Mouse (Mus musculus) gastrocnemius, postnatal 25 days (tissue): ENCODE measurements around the gene Zfp978. TPM values are rescaled to one million over a fixed set of nuclear protein-coding genes. Genes with fewer than 3 reads are reported as not detected.
A peak's percentile ranks its signal among the peaks of the same experiment; 100 is the strongest.
"Not testable (repeated sequence)": the region's sequence is repeated elsewhere in the genome, so short reads cannot be mapped to it uniquely, and the experiment has no call there.

Experiments
- DNase-seq: peaks from one replicate; pipeline ENCODE4 v3.0.0; 2022
- total RNA-seq, 2 experiments: library from RNA; stranded (reverse); gene quantifications; 1 replicate in 1 of 2; 2 replicates in 1 of 2; pipeline ENCODE4 v1.2.3; 2021

Gene Zfp978
- total RNA-seq, 2 experiments from 2014 or later = not detected

DNA sequence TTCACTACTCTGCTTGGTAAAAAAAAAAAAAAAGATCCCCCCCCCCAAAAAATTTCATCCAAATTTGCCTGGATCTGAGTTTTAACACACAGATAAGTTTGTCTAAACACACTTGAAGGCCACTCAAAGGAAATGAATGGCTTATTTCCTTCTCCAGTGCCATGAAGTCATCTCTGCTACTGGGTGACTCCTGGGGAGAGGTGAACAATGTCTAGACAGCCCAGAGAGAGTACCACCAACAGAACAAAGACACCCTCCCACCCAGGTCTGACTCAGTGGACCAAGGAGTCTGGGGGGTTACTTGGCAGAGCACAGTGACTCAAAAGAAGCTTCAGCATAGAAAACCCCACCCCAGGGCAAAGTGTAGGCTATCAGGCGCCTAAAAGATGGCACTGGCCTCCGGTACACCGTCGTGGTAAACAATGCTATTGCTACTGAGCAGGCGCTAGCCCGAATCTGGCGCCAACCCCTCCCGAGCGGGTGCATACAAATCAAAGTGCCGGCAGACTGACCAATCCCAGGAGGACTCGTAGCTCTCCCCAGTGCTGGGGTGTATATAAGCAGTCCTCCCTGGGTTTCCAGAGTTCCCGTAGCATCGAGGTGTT, 9.6 kb upstream of the Zfp978 start:
- DNase-seq = peak; percentile 2

DNA sequence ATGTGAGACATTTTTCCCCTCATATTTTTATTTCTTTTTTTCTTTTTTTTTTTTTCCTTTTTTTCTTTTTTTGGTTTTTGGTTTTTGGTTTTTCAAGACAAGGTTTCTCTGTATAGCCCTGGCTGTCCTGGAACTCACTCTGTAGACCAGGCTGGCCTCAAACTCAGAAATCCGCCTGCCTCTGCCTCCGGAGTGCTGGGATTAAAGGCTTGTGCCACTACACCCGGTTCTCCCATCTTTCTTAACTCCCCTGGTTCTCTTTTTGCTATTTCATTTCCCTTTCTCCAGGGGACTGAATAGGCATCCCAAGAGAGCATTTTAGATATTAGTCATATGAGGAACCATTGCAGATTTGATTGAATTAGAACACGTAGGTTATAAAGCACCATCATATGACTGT, 7.5 kb upstream of the Zfp978 start:
- peak; percentile 3 for DNase-seq

DNA sequence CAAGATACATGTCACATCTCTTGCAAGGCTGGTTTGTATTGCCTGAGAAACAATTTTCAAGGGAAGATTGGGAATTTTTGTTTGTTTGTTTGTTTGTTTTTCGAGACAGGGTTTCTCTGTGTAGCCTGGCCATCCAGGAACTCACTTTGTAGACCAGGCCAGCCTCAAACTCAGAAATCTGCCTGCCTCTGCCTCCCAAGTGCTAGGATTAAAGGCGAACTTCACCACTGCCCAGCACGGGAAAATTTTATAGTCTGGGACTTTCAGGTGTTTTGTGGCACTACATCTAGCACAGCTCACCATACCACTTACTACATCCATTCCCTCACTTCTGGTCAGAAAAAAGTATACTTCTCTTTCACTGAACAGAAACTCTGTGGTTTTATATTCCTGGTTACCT, 5.1 kb upstream of the Zfp978 start:
- DNase-seq = not testable (repeated sequence)

DNA sequence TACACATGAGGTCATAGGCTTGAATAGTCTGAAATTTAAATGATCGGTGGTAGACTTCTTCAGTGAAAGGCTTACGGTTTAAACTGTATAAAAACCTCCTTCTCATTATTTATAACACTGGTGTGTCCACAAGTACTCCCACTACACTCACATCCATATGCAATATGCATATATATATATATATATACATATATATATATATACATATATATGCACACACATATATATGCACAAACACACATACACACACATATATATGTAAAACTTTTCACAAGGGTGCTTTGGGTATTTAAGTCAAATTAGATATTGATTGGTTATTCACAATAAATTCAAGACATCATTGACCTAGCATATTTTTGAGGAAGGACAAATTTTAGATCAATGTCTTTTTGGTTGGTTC, 3.9 kb upstream of the Zfp978 start:
- DNase-seq = not testable (repeated sequence)

DNA sequence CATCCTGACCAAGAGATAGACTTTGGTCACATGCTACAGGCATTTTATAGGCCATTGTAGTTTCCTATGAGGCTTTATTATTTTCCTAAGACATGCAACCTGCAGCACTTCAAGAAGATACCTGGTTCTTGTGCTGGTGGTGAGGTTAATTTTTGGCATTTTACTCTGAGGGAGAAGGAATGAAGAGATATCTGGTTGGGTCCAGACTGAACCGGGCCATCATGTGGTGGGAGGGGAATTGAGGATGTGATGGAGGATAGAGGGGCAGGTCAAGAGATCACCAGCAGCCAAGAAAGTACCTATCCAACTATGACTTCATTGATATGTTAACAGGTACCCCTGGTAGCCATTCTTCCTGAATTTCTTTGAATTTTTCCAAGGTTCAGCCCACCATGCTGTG, 769 bp downstream of the Zfp978 start:
- DNase-seq = not testable (repeated sequence)

DNA sequence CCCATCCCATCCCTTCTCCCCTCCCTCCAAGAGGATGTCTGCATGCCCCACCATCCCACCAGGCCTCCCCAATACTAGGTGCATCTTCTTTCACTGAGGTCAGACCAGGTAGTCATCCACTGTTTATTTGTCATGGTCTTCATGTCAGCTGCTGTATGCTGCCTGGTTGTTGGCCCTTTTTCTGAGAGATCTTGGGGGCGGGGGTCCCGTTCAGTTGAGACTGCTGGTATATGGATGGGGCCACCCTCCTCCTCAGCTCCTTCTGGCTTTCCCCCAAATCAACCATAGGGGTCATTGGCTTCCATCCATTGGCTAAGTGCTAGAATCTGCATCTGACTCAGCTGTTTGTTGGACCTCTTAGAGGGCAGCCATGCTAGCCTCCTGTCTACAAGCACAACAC, 8.5 kb downstream of the Zfp978 start:
- not testable (repeated sequence) for DNase-seq

DNA sequence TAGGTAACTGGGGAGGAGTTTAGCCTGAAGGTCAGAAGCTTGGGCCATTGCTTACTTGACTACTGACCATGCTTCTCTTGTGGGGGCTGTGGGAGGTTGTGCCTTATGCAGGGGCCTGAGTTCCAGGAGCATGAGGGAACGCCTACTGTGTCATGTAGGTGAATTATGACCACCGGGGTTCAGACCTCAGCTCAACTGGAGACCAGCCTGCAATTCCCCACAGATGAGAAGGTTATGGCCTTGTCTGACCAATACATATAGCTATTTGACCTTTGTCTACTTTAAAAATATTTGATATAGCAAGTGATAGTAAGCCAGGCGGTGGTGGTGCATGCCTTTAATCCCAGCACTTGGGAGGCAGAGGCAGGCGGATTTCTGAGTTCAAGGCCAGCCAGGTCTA, 22.1 kb downstream of the Zfp978 start:
- DNase-seq = not testable (repeated sequence)

DNA sequence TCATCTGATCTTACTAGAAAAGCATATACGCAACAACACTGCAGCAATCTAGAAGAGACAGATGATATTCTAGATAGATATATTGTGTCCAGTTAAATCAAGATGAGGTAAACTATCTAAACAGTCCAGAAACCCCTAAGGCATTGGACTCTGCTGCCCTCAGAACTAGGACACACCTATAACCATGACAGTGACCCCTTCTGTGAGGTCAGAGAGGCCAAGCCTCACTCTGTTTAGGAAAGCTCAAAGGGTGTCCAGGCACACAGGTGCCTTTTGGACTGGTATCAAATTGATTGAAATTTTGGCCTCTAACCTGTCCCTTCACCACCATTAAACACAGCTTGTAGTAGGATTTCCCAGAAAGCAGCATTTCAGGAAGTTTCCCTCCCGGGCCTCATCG, 36.1 kb downstream of the Zfp978 start:
- not testable (repeated sequence) for DNase-seq

DNA sequence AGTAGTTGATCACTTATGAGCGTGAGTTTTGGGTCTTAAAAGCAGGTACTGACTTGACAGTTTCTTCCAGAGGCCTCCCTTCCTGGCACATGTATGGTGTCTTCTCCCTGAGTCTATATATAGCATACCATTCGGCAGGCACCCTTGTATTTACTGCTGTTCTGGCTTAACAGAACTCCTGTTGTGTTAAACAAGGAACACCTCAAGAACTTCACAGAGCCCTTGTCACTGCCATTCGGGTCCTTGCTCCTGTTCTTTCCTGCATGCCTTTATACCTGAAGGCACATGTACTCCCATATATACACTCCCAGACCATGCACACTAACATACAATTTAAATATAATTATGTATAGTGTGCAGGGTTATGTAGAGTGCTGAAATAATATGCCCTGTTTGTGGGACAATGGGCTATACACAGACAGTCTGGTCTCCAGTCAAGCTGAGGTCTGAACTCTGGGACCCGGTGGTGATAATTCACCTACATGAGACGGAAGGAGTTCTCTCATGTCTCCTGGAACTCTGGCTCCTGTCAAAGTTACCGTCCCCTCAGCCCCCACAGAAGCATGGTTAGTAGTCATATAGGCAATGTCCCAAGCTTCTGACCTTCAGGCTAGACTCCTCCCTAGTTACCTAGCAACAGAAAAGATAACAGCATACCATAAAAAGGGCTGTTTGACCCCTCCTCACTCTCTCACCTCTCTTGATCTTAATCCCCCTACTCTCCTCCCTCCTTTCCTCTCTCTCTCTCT, 37.0 kb downstream of the Zfp978 start:
- not testable (repeated sequence) for DNase-seq

DNA sequence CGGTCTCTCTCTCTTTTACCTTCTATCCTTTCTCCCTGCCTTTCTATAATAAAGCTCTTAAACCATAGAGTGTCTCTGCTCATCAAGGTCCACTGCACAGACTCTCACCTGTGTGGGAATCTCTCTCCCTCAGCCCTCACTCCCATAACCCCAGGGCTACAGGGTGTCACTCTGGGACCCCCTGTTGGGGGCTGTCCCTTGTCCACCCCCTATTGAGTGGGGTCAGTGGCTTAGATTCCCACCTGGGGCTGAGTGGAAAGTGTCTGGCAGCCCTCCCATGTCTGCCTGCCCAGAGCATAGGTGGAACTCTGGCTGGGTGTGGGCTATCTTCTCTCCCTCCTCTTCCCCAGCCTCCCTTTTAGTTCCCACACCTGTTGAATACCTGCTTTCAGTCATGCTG, 37.6 kb downstream of the Zfp978 start:
- DNase-seq = not testable (repeated sequence)

DNA sequence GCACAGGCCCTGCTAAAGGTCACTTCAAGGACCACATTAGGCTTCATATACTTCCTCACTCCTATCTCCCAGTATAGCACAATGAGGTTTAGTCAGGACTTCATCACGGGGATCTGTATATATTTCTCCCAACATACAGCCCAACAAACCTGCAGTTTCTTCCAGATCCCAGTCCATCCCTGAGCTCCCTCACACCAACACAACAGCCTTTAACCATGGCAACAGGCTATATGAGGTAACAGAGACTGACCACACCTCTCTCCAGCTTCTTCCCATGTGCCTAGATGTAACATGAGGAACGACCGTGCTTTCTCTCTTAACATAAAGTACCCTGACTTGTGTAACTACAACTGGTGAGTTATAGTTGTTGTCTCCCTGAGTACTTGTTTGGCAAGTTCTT, 38.4 kb downstream of the Zfp978 start:
- DNase-seq = not testable (repeated sequence)

DNA sequence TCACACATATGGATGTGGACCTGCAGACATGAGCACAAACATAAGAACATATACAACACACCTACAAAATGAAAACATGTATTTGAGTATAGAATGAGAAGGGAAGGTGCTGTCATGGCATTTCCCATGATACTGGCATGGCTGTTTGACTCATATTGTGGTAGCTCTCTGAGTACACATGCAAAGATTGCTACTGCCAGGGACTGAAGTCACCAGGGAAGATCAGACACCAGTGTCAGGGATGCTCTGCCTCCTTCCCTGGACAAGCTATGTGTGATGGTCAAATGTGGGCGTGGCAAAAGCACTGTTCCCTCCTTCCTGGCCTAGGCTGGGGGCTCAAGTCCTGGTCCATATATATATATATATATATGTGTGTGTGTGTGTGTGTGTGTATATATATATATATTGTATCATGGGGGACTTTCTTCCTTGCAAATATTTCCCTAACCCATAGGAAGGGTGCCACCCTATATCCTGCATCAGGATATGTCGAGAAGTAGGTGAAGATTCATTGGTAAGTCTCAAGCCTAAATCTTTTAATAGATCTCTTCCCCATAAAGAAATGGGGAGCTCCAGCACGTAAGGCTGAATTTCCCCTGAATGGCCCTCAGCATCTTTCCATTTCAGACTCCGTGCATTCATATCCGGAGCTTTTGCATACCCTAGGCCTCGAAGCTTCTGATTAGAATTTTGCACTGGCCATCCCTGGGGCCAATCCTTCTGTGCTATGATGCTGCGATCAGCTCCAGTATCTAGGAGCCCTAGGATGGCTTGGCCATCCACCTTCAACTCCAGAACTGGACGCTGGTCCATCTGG, 39.1 kb downstream of the Zfp978 start:
- DNase-seq = not testable (repeated sequence)

DNA sequence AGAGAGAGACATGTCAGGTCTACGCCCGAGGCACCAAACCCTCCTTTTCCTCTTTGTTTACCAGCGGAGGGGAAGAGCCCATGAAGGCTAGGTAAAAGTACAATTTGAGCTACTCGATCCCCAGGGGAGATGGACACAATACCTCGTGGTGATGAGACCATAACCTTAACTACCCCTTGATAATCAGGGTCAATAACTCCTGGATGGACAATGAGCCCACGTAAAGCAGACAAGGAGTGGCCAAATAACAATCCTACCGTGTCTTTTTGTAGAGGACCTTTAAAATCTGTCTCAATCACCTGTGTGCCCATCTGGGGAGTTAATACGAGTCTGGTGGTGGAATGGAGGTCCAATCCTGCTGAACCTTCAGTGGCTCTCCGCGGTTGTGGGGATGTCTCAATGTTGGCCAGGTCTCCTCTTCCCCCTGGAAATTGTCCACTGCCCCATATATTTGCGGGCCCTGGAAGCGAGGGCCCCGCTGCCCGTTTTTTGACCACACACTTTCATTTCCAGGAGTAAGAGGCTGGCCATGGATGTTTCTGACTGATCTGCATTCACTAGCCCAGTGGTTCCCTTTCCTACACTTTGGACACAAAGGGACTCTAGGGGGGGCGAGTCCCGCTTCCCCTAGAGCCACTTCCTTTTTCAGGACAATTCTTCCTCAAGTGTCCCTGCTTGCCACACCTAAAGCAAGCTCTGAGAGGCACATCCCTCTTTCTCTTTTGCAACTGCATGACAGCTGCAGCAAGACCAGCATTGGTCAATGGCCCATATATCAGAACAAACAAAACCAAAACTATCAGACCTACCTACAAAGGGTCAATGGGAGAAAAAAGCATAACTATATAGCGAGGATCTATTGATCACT, 40.0 kb downstream of the Zfp978 start:
- DNase-seq = not testable (repeated sequence)

DNA sequence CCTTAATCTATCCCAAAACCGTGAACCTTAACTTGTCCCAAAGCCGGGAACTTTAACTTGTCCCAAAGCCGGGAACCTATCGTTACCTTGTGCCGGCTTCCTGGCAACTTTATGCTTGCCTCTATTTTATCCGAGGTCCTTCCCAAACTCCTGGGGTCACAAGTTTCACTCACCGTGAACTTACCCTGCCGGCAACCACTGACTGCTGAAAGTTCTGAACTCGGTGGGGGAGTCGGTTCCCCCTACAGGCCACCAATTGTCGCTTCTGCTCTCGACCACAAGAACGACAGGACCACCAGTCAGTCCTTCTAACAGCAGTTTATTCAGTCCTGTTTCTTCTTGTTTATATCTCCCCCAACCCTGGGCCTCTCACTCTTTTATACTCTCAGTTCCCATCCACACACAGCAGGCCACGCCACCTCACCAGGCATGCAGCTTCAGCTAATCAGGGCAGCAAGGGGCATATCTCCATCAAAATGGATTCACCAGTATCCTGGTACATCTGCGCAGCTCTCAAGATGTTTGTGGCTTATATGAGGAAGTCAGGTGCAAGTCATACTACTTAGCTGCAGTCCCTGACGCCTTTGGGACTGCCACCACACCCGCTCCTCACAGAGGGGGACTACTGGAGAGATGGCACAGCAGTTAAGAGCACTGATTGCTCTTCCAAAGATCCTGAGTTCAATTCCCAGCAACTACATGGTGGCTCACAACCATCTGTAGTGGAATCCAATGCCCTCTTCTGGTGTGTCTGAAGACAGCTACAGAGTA, 40.8 kb downstream of the Zfp978 start:
- not testable (repeated sequence) for DNase-seq

DNA sequence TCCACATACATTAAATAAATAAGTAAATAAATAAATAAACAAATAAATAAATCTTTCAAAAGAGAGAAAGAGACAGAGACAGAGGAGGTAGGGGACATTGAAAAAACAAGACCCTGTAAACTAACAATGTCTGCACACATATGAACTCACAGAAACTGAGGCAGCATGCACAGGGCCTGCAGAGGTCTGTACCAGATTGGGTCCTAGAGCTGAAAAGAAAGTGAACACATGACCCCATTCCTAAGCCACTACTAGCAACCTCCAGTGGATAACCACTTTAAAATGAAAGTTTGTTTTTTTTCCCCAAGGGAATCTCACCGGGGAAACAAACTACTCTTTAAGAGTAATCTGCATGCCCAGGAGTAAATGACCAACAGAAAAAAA, 41.4 kb downstream of the Zfp978 start:
- not testable (repeated sequence) for DNase-seq

DNA sequence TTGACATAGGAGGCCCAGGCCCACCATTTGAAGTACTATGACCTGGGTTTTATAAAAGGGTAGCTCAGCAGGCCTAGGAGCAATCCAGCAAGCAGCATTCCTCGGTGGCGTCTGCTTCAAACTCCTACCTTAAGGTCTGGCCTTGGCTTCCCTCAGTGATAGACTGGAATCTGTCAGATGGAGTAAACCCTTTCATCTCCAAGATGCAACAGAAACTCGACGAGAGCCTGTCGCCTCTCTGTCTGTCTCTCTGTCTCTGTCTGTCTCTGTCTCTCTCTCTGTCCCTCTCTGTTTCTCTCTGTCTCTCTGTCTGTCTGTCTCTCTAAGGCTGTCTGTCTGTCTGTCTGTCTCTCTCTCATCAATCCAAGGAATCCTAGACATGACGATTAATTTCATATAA, 42.4 kb downstream of the Zfp978 start:
- DNase-seq = not testable (repeated sequence)

DNA sequence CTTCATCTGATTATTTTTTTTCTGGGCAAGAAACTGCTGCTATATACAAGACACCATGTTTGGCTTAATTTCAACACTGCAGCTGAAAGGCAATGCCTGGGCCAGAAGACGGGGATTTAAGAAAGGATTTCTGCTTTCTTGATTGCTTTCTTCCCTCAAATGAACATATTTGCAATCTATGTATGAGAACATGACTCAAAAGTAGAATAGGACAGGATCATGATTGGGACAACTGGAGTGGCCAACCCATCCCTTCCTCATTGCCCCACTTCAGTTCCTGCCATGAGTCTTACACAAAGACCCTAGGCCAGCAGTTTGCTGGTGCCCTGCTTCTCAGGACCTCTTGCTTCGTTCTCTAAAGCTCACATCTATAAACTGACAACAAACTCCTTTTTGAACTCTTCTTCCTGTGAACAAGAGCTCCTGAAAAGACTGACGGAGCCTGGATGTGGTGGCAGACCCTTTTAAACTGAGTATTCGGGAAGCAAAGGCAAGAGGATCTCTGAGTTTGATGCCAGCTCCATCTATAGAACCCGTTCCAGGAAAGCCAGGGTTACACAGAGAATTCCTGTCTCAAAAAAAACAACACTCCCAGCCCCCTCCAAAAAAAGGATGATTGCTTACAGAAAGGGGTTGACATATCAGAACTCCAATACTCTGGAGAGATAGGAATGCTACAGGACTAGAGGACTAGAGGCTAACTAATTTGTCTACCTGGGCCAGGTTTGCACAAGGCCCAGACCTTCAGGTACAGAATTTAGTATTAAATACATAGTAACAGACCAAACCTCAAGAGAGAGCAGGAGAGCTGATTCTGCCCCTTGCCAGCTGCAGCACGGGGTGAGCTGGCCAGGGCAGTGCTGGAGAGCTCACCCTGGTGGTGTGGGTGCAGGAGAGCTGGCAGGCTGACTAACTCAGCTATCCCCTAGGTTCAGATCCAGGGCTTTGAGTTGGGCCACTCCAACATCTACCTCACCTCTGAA, 43.1 kb downstream of the Zfp978 start:
- DNase-seq = not testable (repeated sequence)

DNA sequence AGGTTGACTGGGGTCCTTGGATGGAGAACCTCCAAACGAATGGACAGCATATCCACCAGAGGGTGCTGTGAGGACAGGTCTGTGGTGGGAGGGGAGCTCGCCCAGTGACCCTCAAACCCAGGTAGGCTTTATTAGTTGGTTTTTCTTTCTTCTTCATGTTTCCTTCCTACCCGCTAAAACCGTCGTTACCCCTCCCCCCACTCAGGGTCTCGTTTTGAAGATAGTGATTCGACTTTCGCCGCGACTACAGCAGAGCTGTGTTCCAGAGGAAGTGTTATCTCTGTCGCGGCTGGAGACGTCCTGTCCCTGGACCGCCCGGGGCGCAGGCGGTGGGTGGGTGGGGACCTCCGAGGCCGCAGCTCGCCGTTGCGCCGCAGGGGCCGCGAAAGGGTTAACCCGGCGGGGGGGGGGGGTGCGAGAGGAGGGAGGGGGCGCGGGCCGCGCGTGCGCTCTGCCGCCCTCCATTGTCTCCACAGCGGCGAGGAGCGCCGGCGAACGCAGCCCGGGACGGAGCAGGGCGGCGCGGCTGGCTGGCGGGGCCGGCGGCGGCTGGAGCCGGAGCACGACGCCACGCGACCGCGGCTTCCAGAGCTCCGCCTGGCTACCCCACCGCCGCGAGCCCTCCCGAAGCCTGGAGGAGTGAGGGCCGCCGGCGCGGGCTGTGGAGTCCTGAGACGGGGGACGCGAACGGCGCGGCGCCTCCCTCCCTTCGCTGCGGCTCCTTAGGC, 45.8 kb downstream of the Zfp978 start:
- no peak for DNase-seq

DNA sequence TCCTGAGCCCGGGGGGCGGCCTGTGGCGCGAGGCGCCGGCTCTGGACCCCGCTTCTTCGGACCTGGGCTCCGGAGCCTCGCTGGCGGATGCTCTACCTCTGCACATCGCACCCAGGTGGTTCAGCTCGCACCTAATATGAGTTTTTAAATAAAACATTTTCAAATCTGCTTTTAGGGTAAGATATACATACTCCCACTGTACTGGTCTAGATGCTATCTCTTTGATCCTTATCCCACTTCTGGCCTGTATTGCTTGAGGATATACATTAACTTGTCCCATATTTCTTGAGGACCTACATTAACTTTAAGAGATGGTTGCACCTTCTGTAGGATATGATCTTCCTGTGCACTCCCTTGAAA, 46.3 kb downstream of the Zfp978 start:
- no peak for DNase-seq
